Mouse (Mus musculus): ENCODE measurements around the gene Tex45.

The Tex45 gene

GRCm38 (mm10) chr8:3470562-3470961 lies at the start of gene Tex45:
Gene Tex45 (plus strand): TSS chr8:3470862.
- no peak for DNase-seq (ENCODE audit: low spot score)

GRCm38 (mm10) chr8:3421507-3421906 lies 49.2 kb upstream of the Tex45 start:
- no peak for DNase-seq (ENCODE audit: low spot score)

- no peak for DNase-seq (ENCODE audit: low spot score)
These were observed 45.4 kb upstream of the Tex45 start for GRCm38 (mm10) chr8:3425217-3425616.

GRCm38 (mm10) chr8:3426211-3426610 lies 44.5 kb upstream of the Tex45 start:
- DNase-seq (ENCODE audit: low spot score), result no peak

- DNase-seq (ENCODE audit: low spot score), result no peak
These were observed 42.2 kb upstream of the Tex45 start for GRCm38 (mm10) chr8:3428426-3428825.

- DNase-seq (ENCODE audit: low spot score), result no peak
These were observed 40.7 kb upstream of the Tex45 start for GRCm38 (mm10) chr8:3429966-3430365.

GRCm38 (mm10) chr8:3431113-3431512 lies 39.5 kb upstream of the Tex45 start:
- no peak for DNase-seq (ENCODE audit: low spot score)

GRCm38 (mm10) chr8:3436492-3436891 lies 34.2 kb upstream of the Tex45 start:
- no peak for DNase-seq (ENCODE audit: low spot score)

- DNase-seq (ENCODE audit: low spot score), result peak; percentile 9
These were observed 31.2 kb upstream of the Tex45 start for GRCm38 (mm10) chr8:3439510-3439909.

GRCm38 (mm10) chr8:3449226-3449625 lies 21.4 kb upstream of the Tex45 start:
- DNase-seq (ENCODE audit: low spot score), result no peak

GRCm38 (mm10) chr8:3450670-3451069 lies 20.0 kb upstream of the Tex45 start:
- peak; percentile 41 for DNase-seq (ENCODE audit: low spot score)

GRCm38 (mm10) chr8:3451992-3452391 lies 18.7 kb upstream of the Tex45 start:
- no peak for DNase-seq (ENCODE audit: low spot score)

- no peak for DNase-seq (ENCODE audit: low spot score)
These were observed 7.4 kb upstream of the Tex45 start for GRCm38 (mm10) chr8:3463248-3463647.

- peak; percentile 40 for DNase-seq (ENCODE audit: low spot score)
These were observed 6.4 kb upstream of the Tex45 start for GRCm38 (mm10) chr8:3464309-3464708.

GRCm38 (mm10) chr8:3467006-3467885 lies 3.4 kb upstream of the Tex45 start, which contains the start of gene Pex11g:
Gene Pex11g (minus strand): TSS chr8:3467680.
- DNase-seq (ENCODE audit: low spot score), result peak; percentile 70

GRCm38 (mm10) chr8:3467886-3468545 lies 2.6 kb upstream of the Tex45 start:
- DNase-seq (ENCODE audit: low spot score), result no peak

- DNase-seq (ENCODE audit: low spot score), result no peak
These were observed 1.8 kb upstream of the Tex45 start for GRCm38 (mm10) chr8:3468838-3469237.

- no peak for DNase-seq (ENCODE audit: low spot score)
These were observed 5.2 kb downstream of the Tex45 start for GRCm38 (mm10) chr8:3475715-3476429.

- no peak for DNase-seq (ENCODE audit: low spot score)
These were observed 9.6 kb downstream of the Tex45 start for GRCm38 (mm10) chr8:3480221-3480785.

- DNase-seq (ENCODE audit: low spot score), result no peak
These were observed 10.9 kb downstream of the Tex45 start for GRCm38 (mm10) chr8:3481605-3482004.

GRCm38 (mm10) chr8:3482240-3482740 lies 11.6 kb downstream of the Tex45 start:
- no peak for DNase-seq (ENCODE audit: low spot score)

- no peak for DNase-seq (ENCODE audit: low spot score)
These were observed 12.9 kb downstream of the Tex45 start for GRCm38 (mm10) chr8:3483546-3483945.

Measured in T-cell, adult 2 months (primary cell).